Mouse (Mus musculus): Measurements from ENCODE around the gene Ccser1.
"Not testable (repeated sequence)": the region's sequence is repeated elsewhere in the genome, so short reads cannot be mapped to it uniquely, and the experiment has no call there.

Gene Ccser1

DNA sequence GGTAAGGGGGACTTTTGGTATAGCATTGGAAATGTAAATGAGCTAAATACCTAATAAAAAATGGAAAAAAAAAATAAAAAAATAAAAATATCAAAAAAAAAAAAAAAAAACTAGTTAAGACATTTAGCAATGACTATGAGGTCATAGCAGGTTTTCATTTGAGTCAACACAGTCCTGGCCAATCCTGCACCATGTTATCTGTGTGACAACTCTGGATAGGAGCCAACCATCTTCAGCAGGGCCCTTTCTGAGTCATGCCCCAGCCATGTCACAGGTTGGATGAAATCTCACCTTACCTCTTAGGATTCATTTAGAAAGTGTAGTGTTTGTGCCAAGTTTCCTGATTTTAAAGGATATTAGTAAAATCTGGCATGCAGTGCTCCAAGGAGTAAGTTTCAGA, 45.2 kb downstream of the Ccser1 start:
- no peak for DNase-seq

DNA sequence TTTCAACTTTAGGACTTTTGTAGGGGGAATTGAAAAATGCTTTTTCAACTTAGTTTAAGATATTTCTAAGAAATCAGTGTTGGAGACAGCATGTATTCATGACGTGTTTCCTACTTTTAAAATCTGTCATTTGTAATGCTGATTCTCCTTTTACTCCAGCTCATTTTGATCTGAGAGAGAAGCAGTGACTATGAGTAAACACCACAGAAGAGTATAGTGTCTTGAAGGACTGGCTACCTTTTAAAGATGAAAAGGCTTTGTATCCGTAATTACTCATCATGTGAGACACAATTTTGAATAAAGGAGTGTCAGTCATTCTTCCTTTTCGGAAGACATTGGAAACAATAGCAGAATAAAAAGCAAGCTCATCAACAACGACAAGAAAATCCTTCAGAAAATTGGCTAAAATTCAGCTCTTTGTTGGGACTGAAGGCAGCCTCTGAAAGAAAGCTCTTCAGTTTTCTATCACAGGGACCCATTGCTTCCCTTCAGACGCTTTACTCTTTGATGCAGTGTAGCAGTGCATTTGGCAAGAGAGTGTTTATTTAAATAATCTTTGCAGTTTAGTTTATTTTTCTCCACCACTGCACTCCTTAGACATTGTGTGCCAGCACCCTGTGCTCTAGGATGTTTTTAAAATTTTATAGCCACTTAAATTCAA, 50.1 kb downstream of the Ccser1 start:
- DNase-seq: no peak

DNA sequence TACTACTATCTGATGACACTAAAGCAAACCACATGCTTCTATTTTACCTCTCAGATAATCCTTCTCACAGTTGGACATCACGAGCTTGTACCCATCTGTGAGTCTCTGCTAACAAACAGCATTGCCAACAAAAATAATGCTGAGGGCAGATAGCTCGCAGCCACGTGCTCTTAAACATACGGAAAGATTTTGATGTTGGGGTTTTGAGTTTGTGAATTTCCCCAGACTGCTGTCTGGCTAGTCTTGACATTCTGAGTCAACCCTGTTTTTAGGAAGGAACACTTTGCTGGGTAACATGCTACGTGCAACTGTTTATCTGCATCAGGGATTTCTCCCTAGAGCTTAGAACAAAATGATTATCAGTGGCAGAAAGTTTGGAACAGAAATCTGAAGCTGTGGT, 52.9 kb downstream of the Ccser1 start:
- DNase-seq: peak in 1 of 2 experiments; percentile 7

DNA sequence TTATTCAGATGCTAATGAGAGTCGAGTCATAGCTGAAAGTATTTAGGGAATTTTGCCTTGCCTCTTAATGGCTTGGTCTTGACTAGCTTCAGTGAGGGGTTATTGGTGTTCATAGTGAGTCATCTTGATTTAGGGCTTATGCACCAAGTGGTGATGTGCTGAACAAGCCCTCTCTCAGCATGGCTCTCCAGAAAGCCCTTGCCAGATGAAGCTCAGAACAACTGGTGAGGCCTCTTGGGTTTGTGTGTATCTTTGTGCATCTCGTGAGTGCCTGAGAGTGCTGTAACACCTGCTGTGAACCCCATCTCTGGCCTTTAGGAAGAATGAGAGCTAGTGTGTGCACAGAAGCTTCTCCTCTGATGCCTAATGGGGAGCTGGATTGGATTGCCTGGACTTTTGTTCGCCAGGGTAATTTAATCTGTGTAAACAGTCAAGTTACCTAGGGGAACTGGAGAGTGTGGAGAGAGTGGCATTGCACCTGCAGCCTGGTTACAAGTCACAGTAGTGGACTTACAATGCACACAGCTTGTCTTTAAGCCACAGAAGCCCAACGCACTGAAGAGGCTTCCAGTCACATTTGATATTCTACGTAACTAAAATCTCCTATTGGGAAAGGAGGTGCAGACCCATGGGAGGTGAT, 53.5 kb downstream of the Ccser1 start:
- DNase-seq: no peak

DNA sequence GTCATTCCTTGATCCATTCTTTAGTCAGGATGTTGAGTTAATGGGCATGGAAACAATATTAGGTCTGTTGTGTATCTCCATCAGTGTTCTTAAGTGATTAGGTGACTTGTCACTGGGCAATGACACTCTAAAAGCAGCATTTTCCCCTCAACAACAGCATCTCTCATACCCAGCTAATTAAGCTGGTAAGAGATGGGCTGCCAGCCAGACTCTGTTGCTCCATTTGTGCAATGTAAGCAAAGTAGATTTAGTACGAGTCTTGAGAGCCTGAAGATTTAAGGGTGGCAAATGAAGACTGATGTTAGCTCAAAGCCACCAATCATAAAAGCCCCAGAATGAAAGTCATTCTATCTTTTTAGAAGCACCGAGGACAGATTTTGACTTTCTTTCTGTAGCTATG, 60.5 kb downstream of the Ccser1 start:
- DNase-seq: peak in 1 of 2 experiments; percentile 12

DNA sequence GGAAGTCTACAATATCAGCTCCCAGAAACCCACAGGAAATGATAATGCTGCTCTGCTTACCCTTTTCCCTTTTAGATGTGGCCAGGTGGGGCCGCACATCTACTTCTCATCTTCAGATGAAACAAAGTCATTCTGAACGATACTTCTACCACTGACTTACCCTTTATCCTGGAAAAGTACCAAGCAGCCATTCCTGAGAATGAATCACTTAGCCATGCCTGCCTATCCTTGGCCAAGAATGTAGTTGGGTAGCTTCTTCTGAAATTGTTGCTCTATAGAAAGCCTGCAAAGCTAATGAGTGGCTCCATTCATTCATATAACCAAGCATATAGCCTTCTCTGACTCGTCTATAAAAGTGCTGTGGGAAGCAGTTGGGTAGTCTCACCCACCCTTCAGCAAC, 62.4 kb downstream of the Ccser1 start:
- DNase-seq: no peak

DNA sequence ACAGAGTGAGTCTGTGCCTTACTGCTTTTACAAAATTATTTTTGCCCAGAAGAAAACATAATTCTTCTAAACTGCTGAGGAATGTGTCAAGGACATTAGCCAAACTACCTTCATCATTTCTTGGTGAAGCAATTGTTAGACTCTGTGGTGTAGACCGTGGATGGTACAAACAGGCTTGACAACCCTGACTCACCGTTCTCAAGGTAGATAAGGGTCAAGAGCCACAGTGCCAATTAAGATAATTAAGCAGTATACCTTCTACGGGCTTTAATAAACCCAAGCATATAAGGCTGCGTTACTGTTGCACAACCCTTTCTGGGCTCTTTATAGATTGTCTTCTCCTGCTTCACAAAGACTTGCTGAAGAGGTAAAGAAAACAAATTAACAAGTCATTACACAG, 66.4 kb downstream of the Ccser1 start:
- no peak for DNase-seq

DNA sequence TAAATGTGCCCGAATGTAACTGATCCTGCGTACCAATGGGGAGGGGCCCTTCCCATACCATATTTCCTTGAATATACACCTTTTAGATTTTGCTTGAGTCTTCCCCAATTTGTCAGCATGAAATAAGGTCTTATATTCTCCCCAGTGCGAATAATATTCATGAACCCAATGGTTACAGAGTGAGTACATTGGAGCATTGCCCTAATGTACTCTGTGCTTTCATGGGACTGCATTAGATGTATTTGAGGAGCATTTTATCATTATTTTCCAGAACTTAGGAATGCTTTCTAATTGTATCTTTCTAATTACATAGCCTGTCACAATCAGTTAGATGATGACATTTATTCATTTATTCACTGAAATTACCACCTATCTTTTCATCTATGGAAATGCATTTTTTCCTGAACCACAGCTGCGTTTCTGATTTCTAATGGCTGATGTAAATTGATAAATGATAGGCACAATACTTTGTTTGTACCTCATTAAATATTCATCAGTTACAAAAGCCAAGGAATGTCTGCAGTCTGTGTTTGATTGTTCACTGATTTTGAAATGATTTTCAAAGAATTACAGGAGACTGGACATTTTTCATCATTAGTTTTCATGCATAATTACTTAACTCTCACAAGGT, 67.8 kb downstream of the Ccser1 start:
- DNase-seq: no peak

DNA sequence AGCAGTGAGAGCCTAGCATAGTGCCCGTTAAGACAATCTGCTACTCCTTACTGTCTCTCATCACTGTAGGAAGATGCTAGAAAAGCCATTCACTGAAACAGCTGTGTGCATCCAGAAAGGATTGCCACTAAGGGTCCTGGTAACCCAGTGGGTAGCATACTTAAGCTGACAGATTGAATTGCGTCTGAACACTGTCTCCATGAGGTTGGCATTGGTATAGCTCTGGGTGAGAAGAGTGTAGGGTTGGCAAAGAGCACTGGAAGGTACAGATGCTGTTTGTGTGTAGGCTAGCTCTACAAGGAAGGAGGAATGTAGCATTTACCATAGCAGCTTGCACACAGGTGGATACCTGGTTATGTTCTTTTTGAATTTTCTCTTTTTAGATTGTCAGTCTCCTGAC, 68.6 kb downstream of the Ccser1 start:
- no peak for DNase-seq

DNA sequence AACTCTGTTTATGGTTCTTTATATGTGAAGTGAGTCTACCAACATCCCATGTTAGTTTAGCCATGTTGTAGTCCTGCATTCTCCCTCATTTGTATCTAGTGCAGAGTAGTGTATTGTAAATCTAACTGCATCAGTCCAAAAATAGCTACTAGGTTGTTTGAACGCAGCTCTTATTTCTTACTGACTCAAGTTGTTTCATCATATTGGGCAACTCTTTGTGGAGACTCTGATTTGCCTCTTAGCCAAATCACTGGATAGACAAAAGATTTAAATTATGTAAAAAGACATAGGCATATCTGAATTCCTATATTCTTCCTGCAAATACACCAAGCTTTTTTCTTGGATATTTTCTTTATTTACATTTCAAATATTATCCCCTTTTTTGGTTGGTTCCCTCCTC, 71.1 kb downstream of the Ccser1 start:
- DNase-seq: no peak

DNA sequence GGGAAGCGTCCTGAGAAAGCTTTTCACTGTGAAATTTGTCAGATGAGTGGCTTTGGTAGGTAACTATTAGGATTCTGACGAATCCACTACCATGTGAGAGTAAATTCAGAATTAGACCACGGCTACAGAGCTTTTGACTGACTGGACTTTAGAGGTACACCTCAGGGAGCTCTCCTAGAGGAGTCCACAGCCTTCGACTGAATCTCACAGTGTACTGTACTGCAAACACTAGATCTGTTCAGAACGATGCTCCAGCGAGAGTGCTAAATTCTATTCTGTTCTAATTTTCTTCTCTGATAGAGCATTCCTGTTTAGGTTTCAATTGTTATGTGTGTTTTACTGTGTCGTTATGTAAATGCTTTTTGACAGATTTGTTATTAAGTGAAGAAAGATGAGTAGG, 72.8 kb downstream of the Ccser1 start:
- no peak for DNase-seq

DNA sequence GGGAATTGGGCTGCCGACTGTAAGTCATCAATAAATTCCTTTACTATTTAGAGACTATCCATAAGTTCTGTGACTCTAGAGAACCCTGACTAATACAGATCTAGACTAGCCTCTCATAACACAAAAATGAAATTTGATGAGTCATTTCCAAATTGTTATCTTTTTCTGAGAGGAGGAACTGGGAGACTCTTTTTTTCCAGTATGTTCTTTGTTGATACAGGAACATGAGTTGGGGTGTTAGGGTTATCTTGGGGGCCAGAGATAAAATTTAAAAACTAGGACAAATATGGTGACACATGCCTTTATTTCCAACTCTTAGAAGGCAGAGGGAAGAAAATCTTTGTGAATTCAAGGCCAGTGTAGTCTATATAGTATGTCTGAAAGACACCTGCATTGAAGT, 75.8 kb downstream of the Ccser1 start:
- DNase-seq: not testable (repeated sequence)

DNA sequence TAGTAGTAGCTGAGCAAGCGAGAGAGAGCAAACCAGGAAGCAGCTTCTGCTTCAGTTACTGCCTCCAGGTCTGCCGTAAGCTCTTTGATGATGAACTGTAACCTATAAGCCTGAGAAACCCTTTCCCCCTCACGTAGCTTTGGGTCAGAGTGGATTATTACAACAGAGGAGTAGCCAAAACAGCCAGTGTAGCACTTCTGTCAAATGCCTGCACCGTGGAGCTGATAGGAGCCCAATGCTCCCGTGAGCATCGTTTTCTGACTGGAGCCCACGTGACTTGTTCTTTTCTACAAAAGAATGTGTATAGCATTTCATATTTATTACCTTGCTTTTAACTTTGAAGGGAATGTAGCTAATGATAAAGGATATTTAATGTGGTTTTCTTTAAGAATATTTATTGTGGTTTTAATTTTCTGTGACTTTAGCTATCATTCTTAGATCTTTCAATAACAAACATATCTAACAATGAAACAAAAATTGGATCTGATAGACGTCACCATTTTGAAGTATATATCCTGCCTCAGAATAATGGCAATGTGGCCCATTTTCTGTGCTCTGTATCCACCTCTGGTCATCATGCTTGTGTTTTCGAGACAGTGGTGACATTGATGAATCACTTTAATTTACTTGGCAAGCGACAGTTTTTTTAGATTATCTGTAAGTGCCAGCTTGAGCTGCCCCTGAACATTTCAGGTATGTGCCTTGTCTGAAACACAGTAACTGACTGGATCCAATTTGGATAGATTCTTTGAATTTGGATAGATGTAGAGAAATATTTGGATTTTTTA, 78.9 kb downstream of the Ccser1 start:
- DNase-seq: no peak

DNA sequence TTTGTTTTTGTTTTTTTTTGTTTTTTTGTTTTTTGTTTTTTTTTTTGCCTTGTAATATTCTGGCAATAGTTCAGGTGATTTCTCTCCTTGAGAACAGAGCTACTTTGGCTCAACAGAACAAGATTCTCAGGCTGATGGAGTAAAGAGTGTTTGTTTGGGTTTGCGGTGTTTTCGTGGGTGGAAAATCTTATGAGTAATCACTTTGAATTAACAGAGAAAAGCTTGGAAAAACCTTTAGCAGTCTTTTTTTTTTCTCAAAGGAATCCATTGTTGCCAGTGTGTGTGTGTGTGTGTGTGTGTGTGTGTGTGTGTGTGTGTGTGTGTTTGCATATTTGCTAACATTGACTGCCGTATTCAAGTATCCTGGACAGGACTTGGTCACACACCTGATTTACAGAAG, 81.3 kb downstream of the Ccser1 start:
- DNase-seq: no peak

DNA sequence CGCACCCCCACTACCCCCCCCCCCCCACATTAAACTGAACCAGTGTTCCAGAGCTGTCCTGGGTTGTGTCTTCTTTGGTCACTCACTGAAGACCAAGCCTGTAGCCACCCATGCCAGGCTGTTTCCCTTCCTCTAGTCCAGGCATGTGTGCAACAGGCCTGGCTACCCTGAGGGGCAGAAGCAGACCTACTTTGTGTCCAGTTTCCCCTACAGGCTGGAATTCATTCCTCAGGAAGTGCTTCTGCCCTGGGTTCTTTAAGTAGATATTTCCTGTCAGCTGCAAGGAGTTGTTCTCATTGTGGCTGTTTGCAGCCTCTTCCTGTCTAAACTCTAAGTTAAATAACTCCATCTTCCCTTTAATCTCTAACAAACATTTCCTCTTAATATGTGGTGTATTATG, 82.3 kb downstream of the Ccser1 start:
- no peak for DNase-seq

DNA sequence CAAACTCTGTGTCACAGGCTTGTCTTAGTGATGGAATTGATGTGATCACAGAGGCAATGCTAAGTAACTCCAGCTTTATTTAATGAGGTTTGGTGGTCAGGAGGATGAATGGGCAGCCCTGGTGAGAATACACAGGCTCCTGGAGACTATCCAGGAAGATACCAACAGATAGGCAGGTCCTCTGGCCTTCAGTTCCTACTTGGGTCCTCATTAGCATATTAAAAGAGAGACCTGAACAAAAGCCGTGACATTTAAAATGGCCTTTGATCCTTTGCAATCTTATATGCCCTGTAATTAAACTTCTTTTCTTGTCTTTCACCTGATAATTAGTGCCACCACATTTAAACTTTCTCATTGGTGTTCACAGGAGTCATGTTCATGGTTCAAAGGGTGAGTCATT, 83.2 kb downstream of the Ccser1 start:
- no peak for DNase-seq

DNA sequence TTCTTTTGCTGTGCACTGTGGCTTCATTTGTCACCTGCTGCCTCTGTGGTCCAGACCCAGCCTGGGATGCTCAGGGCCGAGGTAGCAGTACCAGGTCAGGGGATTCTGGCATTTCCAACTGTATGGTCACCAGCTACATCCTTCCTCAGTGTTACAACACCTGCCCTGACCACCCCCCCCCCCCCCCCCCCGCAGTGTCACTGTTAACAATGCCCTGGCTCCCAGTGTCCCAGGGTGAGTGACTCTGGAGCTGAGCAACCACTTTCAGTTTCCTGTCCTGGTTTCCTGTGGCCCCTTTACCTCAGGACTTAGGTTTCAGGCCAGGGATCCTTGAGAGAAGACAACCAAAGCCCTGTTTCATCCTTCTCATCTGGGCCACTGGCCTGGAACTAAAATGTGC, 90.9 kb downstream of the Ccser1 start:
- DNase-seq: no peak

DNA sequence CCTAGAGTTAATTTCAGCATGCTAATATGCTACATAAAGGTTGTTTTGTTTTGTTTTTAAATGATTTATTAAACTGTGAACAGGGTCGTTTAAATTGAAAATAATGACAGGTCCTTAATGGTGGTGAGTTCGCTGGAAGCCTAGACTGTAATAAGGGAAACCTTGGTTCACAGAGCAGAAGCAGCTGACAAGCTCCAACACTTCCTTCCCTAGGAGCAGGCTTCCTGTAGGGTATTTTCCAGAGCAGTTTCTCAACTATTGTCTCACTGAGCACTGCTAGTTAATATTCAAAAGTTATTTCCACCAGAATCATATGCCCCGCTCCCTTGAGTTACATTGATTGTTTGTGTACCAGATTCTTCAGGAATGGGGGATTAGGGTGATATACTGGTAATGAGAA, 93.3 kb downstream of the Ccser1 start:
- DNase-seq: no peak

DNA sequence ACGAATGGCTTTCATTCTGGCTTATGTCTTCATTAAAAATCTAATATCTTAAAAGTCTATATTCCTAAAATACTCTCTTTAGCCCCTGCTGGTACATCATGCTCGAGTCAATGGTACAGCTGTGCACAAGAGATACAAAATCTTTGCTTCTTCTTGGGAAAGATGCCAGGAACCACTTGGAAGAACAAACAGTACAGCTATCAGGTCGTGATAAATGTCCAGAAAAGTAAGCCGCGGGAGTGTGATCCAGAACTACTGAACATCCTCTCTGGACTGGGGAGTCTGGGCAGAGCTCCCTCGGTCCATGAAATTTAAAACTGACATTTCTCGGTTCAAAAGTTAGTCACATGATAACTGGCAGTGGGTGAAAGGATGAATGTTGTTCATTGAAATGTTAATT, 99.4 kb downstream of the Ccser1 start:
- DNase-seq: no peak

DNA sequence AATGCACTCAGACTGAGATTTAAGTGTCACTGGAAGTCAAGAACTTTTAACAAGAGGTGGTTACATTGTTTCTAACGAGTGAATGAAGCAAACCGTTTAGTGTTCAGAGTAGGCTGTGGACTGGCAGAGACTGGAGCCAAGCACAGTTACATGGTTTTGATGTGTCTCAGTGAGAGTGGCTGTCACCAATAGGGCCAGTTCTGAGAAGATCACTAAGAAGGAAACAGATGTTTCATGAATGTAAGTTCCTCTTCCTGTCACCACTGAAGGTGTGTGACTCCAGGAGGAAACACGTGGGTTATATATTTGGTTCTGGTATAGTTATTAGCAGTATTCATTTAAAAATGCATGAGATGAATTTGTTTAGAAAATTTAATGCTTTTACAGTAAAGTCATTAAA, 112.8 kb downstream of the Ccser1 start:
- no peak for DNase-seq

DNA sequence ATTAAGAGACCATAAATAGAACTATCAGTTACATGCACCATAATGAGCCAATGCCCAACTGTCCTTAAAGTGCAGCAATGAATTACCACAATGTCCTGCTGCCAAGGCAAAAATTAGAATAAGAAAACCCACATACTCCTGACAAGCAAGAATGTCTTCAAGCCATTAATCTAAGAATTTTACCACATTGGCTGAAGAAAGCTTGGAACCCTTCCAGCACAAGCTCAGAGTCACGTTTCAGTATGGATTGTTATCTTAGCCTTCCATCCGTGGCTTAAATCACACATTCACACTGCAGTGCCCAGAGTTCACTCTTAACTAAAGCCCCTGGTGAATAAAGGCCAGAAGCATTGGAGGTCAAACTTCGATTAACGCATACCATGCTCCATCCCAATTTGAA, 115.4 kb downstream of the Ccser1 start:
- DNase-seq: no peak

DNA sequence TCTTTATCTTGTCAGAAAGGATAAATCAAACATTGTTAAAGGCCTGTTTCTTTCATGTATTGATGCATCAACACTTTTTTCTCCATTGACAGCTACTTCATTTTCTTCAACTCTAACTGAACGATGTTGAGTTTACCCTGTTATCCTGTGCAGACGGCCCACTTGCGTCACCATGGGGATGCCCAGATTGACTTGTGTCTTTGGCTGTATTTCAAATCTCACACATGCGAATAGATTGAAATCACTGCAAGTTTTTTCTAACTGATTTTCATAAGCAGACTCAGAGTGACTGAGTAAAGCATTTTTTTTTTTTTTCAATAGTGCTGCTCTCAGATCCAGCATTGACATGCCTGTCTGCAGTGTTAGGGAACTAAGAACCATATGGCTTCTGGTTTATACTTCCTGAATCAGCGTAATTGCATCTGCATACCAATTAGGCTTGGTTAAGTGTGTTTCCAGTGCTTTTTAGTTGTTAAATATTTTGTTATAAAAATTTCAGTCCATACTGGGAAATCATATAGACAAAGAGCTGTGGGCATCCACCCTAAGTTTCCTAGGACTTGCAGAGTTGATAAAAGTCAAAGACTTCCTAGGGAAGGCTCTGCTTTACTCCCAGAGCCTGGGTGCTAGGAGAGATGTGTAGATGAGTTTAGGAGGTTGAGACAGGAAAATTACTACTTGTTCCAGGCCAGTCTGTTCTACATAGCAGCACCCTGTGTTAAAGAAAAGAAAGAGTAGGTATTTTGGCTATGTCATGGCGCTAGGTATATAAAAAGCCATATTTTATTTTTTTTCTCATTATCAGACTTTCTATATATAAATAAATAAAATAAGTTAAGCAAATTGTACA, 116.3 kb downstream of the Ccser1 start:
- DNase-seq: no peak

DNA sequence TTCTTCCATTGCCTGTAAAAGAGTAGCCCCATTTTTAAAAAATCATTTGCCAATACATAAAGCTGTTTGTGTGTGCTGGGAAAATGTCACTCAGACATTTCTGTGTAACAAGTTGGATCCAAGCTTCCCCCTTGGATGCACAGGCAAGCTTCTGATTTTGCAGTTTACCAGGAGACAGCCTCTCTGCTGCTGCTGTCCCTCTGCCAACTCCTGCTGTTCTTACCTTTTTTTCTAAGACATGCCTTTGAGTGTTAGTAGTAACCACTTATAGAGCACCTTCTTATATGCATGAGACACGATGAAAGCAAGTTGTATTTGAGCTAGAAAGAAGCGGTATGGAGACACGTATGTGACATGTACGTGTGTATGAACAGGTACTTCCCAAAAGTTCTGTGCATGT, 120.3 kb downstream of the Ccser1 start:
- peak; percentile 18 to 30 for DNase-seq

Measured in cerebellum, adult 18-20 months (tissue).